Mouse (Mus musculus): ENCODE measurements around the gene Ddr1.
"Not testable (repeated sequence)": the region's sequence is repeated elsewhere in the genome, so short reads cannot be mapped to it uniquely, and the experiment has no call there.

Gene Ddr1

GRCm38 (mm10) chr17:35704621-35705464, at the start of gene Ddr1:
Gene Ddr1 (minus strand): TSS chr17:35704621.
- no peak for DNase-seq (ENCODE audit: low spot score in 2 of 2)

DNA sequence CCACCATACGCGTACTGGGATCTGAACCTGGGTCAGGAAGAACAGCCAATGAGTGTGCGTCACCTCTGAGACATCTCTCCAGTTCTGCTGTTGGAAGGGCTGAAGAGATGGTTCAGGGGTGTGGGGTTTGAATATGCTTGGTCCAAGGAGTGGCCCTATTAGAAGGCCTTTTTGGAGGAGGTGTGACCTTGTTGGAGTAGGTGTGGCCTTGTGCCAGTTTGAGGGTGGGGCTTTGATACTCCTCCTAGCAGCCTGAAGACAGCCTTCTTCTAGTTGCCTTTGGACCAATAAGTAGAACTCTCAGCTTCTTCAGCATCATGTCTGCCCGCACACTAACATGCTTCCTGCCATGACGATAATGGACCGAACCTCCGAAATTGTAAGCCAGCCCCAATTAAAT, 49.2 kb upstream of the Ddr1 start:
- DNase-seq (ENCODE audit: low spot score in 2 of 2): no peak

DNA sequence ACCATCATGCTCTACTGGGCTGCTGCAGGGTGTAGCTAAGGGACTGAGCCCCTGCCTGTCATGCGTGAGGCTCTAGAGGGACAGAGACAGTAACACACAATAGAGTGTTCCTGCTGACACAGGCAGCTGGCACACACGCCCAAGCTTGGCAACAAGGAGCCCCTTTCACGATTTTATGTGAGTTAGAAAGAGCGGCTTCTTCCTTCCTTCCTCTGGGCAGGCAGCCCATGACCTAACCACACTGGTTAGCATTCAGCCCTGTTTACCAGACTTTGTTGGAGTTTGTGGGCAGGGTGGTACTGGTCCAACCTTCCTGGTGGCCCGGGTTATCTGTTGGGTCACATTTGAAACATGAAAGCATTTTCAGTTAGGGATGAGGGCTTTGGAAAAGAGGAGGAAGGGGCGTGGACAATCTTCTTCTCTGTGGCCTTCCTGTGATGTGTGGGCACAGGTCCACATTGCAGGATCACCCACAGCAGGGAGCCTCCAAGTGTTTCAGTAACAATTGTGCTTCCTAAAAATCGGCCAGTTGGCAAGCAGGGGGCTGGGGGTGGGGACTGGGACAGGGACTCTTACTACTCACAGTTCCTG, 47.9 kb upstream of the Ddr1 start:
- peak; percentile 39 to 45 for DNase-seq (ENCODE audit: low spot score in 2 of 2)

GRCm38 (mm10) chr17:35749685-35750084, 45.3 kb upstream of the Ddr1 start:
- DNase-seq (ENCODE audit: low spot score in 2 of 2): no peak

GRCm38 (mm10) chr17:35744361-35744760, 39.9 kb upstream of the Ddr1 start:
- no peak for DNase-seq (ENCODE audit: low spot score in 2 of 2)

GRCm38 (mm10) chr17:35742948-35743347, 38.5 kb upstream of the Ddr1 start:
- DNase-seq (ENCODE audit: low spot score in 2 of 2): no peak

DNA sequence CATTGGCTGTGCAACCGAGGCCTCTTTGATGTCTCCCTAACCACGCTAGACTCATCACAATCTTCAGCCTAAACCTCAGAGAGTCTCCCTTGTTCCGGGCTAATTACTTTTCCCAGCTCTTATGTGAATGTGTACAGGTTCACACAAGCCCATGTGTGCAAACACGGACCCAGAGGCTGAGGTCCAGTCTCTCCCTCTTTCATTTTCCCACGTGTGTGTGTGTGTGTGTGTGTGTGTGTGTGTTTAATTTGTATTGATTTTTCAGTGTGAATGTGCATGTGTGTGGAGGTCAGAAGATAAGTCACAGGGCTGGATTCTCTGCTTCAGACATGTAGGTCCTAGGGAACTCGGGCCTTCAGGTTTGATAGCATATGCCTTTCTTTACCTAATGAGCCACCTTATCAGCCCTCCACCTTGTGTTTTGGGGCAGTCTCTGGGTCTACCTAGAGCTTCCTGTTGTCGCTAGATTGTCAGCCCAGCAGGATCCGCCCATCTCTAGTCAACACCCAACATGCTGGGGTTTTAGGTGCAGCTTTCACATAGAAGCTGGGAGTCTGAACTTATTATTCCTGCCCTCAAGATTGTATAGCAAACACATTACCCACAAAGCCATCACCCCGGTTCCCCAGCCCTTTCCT, 37.3 kb upstream of the Ddr1 start:
- DNase-seq (ENCODE audit: low spot score in 2 of 2): no peak

GRCm38 (mm10) chr17:35740276-35740880, 36.0 kb upstream of the Ddr1 start:
- no peak for DNase-seq (ENCODE audit: low spot score in 2 of 2)

GRCm38 (mm10) chr17:35739675-35740074, 35.3 kb upstream of the Ddr1 start:
- DNase-seq (ENCODE audit: low spot score in 2 of 2): peak; percentile 73 to 87

DNA sequence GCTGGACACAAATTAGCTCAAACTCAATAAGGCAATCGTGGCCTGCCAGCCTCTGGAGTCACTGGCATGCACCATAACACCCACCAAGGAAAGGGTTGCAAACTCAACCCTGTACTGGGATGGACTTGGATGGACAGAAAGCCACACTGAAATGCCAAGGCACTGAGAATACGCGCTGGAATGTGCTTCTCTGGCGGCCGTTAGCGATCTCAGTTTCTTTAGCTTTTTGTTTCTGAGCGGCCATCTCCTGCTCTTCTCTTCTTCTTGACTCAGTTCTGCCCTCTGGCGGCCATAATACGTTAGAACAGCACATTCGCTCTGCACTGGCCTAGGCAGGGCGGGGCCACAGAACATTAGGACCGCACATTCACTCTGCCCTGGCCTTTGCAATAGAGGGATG, 33.3 kb upstream of the Ddr1 start:
- peak; percentile 51 to 73 for DNase-seq (ENCODE audit: low spot score in 2 of 2)

- peak in 1 of 2 experiments; percentile 66 for DNase-seq (ENCODE audit: low spot score in 2 of 2)
Measured at GRCm38 (mm10) chr17:35736280-35736960, 32.0 kb upstream of the Ddr1 start.

DNA sequence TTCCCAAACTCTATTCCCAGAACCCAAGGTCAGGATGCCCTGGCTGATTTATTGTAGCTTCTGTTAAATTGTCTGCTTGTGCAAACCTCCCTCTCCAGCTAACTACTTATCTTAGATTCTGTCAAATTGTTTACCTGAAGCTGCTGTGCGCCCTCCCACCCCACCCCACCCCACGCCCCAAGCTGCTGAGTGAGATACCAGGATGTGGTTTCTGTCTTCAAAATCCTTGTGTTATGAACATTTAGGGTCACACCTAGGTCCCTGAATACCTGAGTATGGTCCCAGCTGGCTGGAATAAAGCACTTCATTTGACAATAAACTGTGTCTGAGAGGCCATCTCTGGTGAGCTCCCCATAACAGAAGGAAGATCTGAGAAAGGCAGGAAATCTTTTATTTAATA, 30.1 kb upstream of the Ddr1 start:
- DNase-seq (ENCODE audit: low spot score in 2 of 2): no peak

DNA sequence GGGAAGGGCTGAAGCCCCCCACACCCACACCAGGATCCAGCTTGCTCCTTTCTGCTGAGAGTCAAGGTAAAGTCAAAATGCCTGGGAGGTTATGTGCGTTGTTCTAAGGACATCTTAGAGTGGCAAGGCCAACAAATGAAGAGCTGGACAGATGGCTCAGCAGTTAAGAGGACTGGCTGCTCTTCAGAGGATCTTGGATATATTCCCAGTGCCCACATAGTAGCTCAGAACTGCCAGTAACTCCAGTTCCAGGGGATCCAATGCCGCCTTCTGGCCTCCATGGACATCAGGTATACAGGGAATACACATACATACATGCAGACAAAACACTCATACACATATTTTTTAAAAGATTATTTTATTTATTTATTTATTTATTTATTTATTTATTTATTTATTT, 29.0 kb upstream of the Ddr1 start:
- no peak for DNase-seq (ENCODE audit: low spot score in 2 of 2)

GRCm38 (mm10) chr17:35731431-35732145, 27.2 kb upstream of the Ddr1 start:
- DNase-seq (ENCODE audit: low spot score in 2 of 2): no peak

- DNase-seq (ENCODE audit: low spot score in 2 of 2): not testable (repeated sequence)
Measured at GRCm38 (mm10) chr17:35730112-35730511, 25.7 kb upstream of the Ddr1 start.

DNA sequence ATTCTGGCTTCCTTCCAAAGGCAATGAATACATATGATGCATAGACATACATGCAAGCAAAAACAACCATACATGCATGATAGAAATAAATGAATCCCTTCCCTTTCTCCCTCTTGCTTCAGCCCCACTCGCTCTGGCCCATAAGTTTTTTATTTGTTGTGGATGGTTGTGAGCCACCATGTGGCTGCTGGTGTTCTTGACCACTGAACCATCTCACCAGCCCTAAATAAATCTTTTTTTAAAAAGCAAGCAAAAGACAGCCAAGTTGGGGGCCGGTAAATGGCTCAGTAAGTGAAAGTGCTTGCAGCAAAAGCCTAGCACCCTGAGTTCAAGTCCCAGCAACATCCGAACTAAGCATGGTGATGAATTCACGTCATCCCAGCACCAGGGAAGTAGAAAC, 24.4 kb upstream of the Ddr1 start:
- DNase-seq (ENCODE audit: low spot score in 2 of 2): no peak

DNA sequence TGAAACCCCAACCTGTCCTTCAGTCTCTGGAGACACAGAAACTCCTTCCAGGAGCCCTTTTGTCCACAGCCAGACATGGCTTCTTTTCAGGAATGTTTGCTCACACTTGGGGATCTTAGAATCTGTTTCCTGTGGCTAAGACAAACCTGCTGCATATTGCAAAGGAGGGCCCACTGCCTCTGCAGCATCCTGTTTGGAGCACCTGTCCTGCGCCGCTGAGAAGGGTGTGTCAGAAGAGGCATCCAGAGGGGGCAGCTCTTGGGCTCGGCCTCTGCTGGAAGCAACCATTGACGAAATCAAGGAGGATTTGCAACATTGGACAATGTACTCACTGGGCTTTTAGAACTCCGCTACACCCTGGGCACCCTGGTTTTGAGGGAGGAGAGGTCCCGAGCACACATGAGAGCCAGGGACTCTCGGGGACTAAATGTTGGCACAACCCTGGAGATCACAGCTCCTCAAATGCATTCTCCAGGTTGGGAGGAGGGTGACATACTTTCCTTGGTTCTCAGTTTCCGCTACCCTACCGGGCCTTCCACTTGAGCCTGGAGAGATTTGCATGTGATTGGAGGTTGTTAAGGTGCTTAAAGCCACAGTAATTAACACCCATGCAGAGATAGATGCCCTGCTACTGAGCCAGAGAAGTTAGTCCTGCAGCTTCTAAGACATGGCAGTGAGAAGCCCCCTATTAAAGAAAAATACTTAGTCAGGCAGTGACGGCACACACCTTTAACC, 23.2 kb upstream of the Ddr1 start:
- no peak for DNase-seq (ENCODE audit: low spot score in 2 of 2)

GRCm38 (mm10) chr17:35727028-35727427, 22.6 kb upstream of the Ddr1 start:
- no peak for DNase-seq (ENCODE audit: low spot score in 2 of 2)

DNA sequence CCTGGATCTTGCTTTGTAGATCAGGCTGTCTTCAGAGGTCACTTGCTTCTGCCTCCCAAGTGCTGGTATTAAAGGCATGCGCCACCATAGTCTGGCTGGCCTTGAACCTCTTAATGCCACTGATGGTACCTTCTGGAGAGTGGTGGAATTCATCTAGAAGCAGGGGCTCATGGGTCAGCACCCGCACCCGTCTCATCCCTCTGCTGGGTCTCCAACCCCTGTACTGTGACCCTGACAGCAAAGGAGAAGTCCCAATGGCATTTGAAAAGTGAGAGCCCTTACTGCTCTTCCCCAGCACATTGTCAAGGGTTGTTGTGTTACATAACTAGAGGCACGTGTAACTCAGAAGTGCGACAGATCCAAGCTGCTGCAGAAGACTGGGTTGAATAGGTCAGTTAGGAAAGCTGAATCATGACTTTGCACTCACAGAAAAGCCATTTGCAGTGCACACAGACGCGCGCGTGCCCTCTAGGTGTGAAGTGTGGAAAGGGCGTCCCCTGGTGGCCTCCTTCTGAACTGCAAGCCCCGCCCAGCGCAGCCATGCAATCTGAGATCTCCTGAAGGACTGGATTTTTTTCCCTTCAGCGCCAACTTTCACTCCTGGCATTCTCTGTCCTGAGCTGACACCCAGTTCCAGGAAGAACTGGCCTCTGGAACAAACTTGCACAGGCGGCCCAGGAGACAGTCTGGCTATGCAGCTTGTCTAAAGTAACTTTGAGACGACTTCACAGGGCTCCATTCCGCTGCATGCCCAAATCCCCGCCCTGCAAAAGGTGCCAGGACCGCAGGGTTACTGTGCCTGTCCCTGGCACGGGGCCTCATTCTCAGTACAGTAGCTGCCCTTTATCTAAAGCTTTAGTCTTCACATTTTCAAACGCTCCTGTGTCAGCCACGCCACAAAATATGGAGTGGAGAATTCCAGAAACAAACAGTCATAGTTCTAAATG, 21.1 kb upstream of the Ddr1 start:
- DNase-seq (ENCODE audit: low spot score in 2 of 2): peak; percentile 70 to 84
